Mouse (Mus musculus): ENCODE measurements around the gene Nrg3.

DNA sequence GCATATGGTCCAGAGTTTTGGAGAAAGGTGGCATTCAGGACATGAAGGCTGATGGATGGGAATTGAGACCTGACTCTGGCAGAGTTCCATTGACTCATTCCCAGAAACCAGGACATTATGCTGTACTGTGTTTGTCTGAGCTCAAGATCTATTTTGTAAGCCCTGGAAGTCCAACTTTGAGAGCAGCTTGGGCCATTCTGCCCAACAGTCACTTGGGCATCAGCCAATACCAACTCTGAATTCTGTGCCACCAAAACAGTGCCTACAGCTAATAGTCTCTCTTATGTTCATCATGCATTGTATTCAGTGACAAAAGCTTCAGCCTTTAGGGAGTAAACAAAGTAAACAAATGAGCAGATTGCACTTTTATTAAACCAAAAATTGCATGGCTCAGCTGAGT lies 843.2 kb downstream of the Nrg3 start:
- TF ChIP-seq POLR2A (IDR thresholded peaks at IDR 0.05; ENCODE audit: low read depth, low read length) (no peak), CTCF (conservative IDR thresholded peaks at IDR 0.05; ENCODE audit: insufficient read depth, insufficient read length, low read depth, low read length) (no peak)

Measured in kidney, adult 2 months (tissue).